Mouse (Mus musculus): ENCODE results near the gene Nrd1.

The Nrd1 gene

DNA sequence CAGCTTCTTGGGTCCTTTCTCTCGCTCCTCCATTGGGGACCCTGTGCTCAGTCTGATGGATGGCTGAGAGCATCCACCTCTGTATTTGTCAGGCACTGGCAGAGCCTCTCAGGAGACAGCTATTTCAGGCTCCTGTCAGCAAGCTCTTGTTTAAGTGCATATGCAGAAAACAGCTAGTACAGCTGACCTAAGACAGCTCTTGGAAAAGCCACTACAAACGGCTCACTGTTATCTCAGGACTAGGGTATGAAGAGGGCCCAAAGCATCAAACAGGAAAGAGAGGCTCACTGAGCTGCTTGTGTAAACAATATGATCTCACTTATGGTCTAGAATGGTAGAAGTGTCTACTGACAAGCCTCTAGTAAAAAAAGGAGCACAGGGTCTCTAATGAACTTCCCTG, 93.8 kb downstream of the Nrd1 start:
- DNase-seq (ENCODE audit: low read depth, low spot score) = no peak

DNA sequence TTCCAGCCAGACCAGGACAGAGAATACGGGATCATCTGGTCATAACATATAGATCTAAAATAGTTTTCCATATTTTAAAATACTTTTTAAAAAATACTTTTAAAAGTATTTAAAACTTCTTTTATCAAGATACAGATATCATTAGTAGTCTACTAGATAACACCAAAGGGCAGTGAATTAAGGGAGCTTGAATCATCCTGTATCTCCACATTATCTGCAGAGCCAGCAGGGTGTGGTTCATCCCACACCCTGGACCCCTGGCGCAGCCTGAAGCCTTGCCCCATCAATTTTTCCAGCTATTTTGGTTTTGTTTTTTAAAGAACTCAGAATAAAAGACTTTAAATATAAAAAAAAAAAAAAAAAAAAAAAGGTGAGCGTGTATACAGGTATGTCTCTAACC, 98.4 kb downstream of the Nrd1 start:
- DNase-seq (ENCODE audit: low read depth, low spot score) = no peak

DNA sequence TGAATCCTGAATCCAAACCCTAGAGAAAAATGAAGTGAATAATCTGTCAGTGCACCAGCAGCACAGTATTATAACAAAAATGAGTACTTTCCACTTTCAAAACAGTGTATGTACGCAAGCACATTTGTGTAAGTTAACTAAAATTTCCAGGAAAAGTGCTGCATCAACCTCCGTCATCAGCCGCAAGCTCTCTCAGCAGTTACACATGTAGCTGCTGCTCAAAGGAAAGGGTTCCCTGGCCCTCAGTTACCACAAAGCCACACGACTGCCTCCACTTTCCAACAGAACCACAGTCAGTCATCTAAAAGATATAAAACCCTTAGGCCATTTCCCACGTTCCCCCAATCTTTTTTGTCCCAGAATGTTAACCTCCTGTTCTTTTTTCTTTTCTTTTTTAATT, 102.1 kb downstream of the Nrd1 start:
- DNase-seq (ENCODE audit: low read depth, low spot score) = no peak

DNA sequence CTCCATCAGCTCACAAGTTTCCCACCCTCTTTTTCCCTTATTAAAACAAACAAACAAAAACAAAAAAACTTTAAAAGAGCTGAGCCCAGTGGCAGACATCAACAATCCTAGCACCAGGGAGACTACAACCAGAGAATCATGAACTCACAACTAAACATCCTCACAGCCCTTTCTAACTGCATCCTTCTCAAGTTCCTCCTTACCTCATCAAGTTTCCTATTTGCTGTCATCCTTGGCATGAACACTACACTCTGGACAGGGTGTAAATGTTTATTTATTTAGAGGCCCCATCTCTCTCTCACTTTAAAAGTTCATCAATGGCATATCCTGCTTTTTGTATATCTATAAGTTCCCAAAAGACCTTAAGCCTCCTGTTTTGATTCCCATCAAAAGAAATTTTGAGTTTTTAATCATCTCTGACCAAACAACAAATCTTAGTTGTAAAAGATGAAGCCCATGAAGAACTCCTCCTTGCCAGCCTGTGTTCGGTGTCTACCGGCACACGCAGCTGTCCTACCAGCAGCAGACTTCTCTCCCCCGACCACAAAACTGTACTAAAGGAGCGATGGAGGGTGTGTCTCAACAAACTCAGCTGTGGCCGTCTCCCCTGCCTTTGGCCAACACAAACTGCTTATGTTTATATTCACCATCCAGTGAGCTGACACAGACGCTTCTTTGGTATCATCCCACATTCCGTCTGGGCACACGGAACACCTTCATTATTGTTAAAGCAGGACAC, 102.9 kb downstream of the Nrd1 start:
- no peak for DNase-seq (ENCODE audit: low read depth, low spot score)

DNA sequence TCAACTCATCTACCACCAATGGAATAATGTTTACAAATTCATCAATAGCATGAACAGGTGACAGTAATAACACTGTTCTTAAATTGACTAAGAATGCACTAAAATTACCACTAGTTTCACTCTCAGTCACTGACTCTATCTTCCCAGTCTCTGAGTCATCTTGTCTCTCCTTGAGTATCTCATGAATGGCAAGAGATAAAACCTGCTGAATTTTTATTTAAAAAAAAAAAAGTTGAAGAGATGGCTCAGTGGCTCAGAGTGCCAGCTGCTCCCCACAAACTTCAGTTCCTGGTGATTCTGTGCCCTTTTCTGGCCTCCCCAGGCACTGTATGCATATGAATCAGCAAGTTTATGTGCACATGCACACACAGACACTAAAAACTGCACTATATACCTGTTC, 104.8 kb downstream of the Nrd1 start:
- no peak for DNase-seq (ENCODE audit: low read depth, low spot score)

DNA sequence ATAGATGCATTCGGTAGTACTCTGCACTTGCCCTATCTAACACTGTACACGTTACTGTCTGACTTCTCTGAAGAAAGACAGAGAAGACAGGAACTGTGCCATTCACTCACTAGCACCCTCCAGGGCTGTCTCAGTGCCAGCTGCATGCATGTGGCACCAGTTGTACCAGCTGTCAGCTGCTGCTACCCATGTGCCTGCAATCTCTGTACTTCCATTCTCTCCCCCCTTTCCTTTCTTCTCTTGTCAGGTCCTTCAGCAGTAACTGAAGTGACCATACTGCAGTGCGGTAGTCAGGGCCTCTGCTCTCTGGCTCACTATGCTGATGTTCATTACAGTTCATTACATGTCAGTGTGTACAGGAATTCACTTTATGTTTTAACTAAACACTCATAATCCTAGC, 105.6 kb downstream of the Nrd1 start:
- no peak for DNase-seq (ENCODE audit: low read depth, low spot score)

DNA sequence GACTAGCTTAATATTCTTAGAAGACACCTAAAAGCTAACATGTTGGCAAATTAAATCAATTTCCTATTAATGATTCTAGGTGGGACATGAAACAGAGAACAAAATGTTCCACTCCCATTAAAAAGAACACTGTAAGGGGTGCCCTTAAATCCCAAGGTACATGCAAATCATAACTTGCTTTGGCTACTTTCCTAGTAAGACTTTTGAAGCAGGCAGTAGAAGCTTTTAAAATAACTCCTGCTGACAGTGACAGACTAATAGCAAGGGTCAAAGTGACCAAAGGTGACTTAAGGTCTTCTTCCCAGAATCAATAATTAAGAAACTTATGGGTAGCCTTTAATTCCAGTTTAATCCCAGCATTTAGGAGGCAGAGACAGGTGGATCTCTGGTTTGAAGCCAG, 106.1 kb downstream of the Nrd1 start:
- DNase-seq (ENCODE audit: low read depth, low spot score) = no peak

DNA sequence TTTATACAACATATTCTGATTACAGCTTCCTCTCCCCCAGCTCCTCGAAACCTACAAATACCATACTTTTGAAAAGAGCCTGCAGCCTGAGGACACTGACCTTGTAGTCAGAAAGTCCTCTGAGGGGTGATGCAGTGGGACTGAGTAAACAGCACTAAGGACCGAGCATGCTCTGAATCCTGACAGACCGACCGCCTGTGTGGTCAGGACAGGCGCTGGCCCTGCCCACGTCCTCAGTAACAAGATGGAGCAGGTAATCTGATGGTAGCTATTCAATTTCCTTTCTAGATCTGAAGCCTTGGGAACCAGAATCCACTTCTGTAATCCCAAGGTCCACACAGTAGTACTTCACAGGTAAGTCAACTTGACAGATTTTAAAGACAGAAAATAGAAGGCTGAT, 108.6 kb downstream of the Nrd1 start:
- no peak for DNase-seq (ENCODE audit: low read depth, low spot score)

DNA sequence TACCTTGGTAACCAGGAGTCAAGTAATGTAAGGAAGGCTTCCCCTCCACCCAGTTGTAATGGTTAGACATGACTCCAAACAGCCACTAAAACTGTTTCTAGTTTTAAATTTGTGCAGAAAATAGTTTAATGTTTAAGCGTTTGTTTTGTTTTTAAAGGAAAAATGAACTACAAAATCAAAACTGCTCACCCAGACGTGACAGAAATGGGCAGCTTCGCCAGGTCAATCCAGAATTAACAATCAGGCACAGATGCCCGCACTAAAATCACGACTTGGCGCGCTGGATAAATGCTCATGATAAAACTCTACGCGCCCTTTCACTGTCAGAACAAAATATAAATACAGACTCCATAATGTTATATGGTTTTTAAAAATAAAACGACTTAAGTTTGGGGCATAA, 109.2 kb downstream of the Nrd1 start:
- no peak for DNase-seq (ENCODE audit: low read depth, low spot score)

DNA sequence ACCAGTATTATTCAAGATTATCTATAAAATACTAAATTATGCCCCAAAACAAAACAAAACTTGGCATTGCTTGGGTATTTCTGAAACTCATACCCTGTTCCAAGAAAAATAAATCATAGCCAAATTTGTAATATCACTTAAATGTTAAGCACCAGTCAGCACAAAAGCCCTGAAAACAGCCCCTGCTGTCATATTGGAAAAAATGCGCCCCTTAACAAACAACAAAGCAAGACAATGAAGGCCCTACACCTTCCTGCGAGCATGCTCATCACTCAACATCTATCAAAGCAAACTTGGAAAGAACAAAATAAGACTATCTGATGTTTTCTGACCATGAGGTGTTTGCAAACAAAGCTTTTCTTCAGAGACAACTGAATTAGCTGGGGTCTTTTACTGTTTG, 110.5 kb downstream of the Nrd1 start:
- DNase-seq (ENCODE audit: low read depth, low spot score) = no peak

All from retina, postnatal 7 days (tissue).